Mouse (Mus musculus) hindbrain, embryonic 15.5 days (tissue): ENCODE measurements around the gene Bud23. TPM values are rescaled to one million over a fixed set of nuclear protein-coding genes. Genes with fewer than 3 reads are reported as not detected.
A peak's percentile ranks its signal among the peaks of the same experiment; 100 is the strongest.

ENCODE experiments used
- ATAC-seq: fragments of 200-750 bp; cut with Nextera tagmentation; 2 replicates; pipeline ENCODE4 v1.8.0; 2017; ENCODE audit warnings: low read depth, moderate number of reproducible peaks, moderate TSS enrichment; ENCODE audit not compliant: low FRiP score
- H3K27ac ChIP-seq: fragments of 300-500 bp; sonication (generic); replicated peaks from 2 replicates; pipeline ENCODE4 v1.5.1; 2015; ENCODE audit warnings: mild to moderate bottlenecking, inconsistent platforms
- H3K27me3 ChIP-seq: fragments of 300-500 bp; sonication (generic); 2 replicates; pipeline ENCODE4 v1.6.1; 2015; ENCODE audit warnings: control low read depth, inconsistent platforms
- H3K36me3 ChIP-seq: fragments of 300-500 bp; sonication (generic); 2 replicates; pipeline ENCODE4 v1.6.1; 2015; ENCODE audit warnings: control low read depth, inconsistent platforms
- H3K4me1 ChIP-seq: fragments of 300-500 bp; sonication (generic); replicated peaks from 2 replicates; pipeline ENCODE4 v1.6.1; 2015; ENCODE audit warnings: control low read depth, inconsistent platforms
- H3K4me2 ChIP-seq: fragments of 300-500 bp; sonication (generic); 2 replicates; pipeline ENCODE4 v1.6.1; 2015; ENCODE audit warnings: moderate library complexity, mild to moderate bottlenecking, inconsistent platforms
- H3K4me3 ChIP-seq: fragments of 300-500 bp; sonication (generic); 2 replicates; pipeline ENCODE4 v1.5.1; 2015; ENCODE audit warnings: mild to moderate bottlenecking, inconsistent platforms
- H3K9ac ChIP-seq: fragments of 300-500 bp; sonication (generic); 2 replicates; pipeline ENCODE4 v1.6.1; 2015; ENCODE audit warnings: inconsistent platforms
- H3K9me3 ChIP-seq: fragments of 300-500 bp; sonication (generic); 2 replicates; pipeline ENCODE4 v1.6.1; 2016; ENCODE audit warnings: control low read depth, inconsistent platforms
- WGBS: fragments of 180-500 bp; shearing (Covaris S2); methylation state at CpG from one replicate; pipeline ENCODE4 v1.1.7; 2015; 5-methylcytosine and 5-hydroxymethylcytosine counted together
- polyA plus RNA-seq: library from polyadenylated mRNA; unstranded; fragments of >200 nt; fragmentation: Nextera tagmentation; extraction: Ambion mirVana; gene quantifications from 2 replicates; pipeline ENCODE4 v1.2.1, GENCODE M21; 2015

The Bud23 gene
- polyA plus RNA-seq, 1 experiment from 2014 or later = 76.3 TPM

DNA sequence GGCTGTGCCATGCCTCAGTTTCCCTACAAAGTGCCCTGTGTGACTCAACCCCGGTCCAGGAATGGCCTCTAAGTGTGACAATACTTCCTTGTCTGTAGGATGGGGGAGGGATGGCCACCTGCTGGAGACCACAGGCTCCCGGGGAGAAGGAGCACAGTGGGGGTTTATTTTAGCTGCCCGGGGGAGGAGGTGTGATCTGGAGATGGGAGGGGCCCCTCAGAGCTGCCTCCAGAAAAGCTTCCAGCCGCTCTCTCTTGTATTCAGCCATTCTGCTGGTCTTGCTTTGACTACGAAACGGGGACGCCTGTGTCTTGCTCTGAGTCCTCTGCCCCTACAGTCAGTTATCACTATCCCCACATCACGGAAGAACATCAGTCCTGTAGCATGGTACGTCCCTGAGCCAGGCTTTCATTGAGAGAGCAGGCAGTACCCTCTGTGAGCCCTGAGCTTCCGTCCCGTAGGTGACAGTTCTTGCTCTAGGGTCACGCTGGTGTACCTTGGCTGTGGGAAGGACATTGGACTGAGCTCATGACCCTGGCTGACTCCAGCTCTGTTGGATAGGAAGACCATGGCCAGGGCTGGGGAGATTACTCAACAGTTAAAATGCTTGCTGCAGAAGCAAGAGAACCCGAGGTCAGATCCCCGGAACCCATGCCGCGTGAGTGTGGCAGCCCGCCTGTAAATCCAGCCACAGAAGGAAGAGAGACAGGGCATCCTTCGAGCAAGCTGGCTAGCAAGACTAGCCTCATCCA lies 29.0 kb downstream of the Bud23 start:
- no peak overlapping the region for H3K9ac ChIP-seq
- H3K4me2 ChIP-seq = no peak overlapping the region
- H3K4me1 ChIP-seq = no peaks in the 10 kb centered on the region
- WGBS = 66% methylated on average over 18 of the region's 18 CpGs
- H3K9me3 ChIP-seq = no peaks in the 10 kb centered on the region
- H3K36me3 ChIP-seq = peaks cover 3% of the 10 kb centered on the region; the same call in 1 of the 2 replicates
- no peaks in the 10 kb centered on the region for H3K27me3 ChIP-seq
- ATAC-seq = no peak
- no peak overlapping the region for H3K27ac ChIP-seq
- no peak overlapping the region for H3K4me3 ChIP-seq

DNA sequence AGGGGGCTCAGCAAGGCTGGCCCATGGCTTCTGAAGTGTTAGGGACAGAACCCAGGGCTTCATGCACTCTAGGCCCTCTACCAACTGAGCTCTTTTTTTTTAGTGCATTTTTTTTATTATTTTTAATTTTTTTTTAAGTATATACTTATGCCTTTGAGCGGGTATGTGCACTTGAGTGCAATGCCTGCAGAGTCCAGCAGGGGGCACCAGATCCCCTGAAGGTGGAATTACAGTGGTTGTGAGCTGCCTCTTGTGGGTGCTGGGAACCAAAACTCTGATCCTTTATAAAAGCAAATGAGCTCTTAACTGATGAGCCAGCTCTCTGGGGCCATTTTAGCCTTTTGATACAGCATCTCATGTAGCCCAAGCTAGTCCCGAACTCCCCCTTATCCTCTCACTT lies 30.2 kb downstream of the Bud23 start:
- H3K9ac ChIP-seq = no peak overlapping the region
- ATAC-seq = no peak

DNA sequence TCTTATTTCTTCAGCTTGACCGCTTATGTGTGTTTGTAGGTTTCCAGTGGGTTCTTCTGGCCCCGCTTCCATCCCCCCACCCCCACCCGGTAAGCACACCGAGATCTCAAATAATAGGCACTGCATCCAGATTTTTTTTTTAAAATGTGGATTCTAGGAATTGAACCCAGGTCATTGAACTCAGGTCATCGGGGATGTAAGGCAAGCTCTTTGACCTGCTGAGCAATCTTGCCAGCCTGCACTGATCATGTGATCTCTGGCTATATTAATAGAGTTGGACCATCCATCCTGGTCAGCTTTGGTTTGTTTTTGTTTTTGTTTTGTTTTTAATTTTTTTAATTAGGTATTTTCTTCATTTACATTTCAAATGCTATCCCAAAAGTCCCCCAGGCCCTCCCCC lies 32.2 kb downstream of the Bud23 start:
- Histone ChIP-seq H3K27ac (no peak overlapping the region), H3K4me2 (no peak overlapping the region), H3K4me3 (no peak overlapping the region), H3K9me3 (no peaks in the 10 kb centered on the region), H3K36me3 (no peaks in the 10 kb centered on the region), H3K27me3 (no peaks in the 10 kb centered on the region), H3K4me1 (peaks cover 13% of the 10 kb centered on the region), H3K9ac (no peak overlapping the region)
- no peak for ATAC-seq
- WGBS = 93% methylated on average over 5 of the region's 5 CpGs

More for the DNA sequence above, 30.2 kb downstream of the Bud23 start:
- no peak overlapping the region for H3K4me3 ChIP-seq
- 98% methylated on average over 2 of the region's 2 CpGs for WGBS
- H3K27me3 ChIP-seq = no peaks in the 10 kb centered on the region
- H3K36me3 ChIP-seq = no peaks in the 10 kb centered on the region; the same call in 1 of the 2 replicates
- H3K27ac ChIP-seq = no peak overlapping the region
- H3K9me3 ChIP-seq = no peaks in the 10 kb centered on the region
- peaks cover under 1% of the 10 kb centered on the region; the same call in 1 of the 2 replicates for H3K4me1 ChIP-seq
- H3K4me2 ChIP-seq = no peak overlapping the region

DNA sequence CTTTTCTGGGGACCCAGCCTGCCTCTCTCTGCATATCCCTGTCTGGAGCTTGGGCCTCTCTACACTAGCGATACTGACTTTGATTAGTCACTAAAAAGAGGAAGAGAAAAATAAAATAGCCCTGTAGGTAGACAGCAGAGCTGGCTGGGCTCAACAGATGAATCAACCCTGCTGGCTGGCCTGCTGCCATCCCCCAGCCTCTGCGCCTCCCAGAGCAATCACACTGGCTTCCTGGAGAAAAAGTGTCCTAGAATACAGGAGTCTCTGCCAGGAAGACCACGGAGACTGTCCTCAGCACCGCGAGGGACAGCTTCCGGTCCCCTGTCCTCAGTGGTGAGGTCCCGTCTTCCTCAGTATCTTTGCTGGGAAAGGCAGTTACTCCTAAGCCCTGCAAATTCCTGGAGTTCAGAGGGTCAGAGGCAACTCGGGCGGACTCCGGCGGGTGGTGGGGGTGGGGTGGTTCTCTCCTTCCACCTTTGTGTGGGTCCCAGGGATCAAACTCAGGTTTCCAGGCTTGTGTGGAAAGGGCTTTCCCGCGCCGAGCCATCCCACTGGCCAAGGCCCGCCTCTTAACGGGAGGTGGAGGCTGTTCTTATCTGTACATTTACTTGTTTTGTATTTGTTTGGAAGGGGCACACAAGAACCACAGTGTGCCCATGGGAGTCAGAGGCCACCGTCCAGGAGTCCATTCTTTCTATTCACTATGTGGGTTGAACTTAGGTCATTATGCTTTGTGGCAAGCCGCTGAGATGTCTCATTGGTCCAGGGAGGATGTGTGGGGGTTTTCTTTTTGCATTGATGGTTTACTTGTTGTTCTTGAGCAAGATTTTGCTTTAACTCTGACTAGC lies 35.5 kb downstream of the Bud23 start:
- Histone ChIP-seq H3K4me2 (peak overlapping the region; percentile 22), H3K4me3 (no peak overlapping the region), H3K27ac (no peak overlapping the region; the same call in 1 of the 2 replicates), H3K4me1 (peaks cover 31% of the 10 kb centered on the region), H3K9ac (no peak overlapping the region), H3K27me3 (no peaks in the 10 kb centered on the region), H3K9me3 (no peaks in the 10 kb centered on the region), H3K36me3 (no peaks in the 10 kb centered on the region)
- WGBS = 48% methylated on average over 18 of the region's 18 CpGs
- no peak for ATAC-seq

DNA sequence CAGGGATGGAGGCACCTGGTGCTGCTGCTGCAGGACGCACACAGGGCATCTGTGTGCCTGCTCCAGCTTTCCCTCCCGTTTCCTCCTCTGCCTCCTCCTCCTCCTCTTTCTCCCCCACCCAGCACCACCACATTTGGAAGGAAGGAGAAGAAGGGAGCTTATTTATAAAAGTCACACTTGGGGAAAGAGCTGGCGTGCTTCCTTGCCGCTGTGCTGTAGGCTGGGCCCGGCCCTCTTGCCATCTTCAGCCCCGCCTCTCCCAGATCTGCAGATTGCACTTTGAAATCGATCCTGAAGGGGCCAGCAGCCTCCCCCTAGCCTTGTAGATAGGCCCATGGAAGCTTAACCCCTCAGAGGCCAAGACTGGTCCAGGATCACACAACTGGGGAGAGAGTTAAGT lies 38.9 kb downstream of the Bud23 start:
- WGBS = 22% methylated on average over 7 of the region's 7 CpGs
- peak overlapping the region; percentile 98; the same call in 1 of the 2 replicates for H3K4me2 ChIP-seq
- ATAC-seq = no peak
- no peak overlapping the region for H3K4me3 ChIP-seq
- H3K9me3 ChIP-seq = no peaks in the 10 kb centered on the region
- H3K4me1 ChIP-seq = peaks cover 54% of the 10 kb centered on the region
- H3K36me3 ChIP-seq = no peaks in the 10 kb centered on the region
- H3K27ac ChIP-seq = no peak overlapping the region
- no peaks in the 10 kb centered on the region for H3K27me3 ChIP-seq
- no peak overlapping the region for H3K9ac ChIP-seq

DNA sequence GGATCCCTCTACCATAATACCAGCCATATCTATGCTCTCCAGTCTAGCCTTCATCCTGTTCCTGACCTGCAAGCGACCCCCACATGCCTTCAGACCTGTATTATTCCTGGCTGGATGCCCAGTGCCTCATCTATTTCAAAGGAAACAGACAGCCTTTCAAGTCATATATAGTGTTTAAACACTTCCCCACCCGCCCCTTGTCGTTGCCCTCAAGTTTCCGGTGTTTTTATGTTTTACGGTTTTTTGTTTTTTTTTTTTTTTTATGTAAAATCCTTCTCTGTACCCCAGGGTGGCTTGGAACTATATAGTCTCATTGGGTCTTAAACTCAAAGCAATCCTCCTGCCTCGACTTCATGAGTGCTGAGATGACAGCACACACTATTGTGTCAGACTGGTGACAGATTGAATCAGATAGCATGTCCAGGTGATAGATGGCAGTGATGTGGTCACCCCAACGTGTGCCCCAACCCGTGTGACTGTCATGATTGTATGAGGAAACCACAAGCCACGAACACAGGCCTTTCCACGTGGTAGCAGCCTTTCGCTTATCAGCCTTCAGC lies 40.0 kb downstream of the Bud23 start:
- H3K27ac ChIP-seq = no peak overlapping the region
- 74% methylated on average over 11 of the region's 11 CpGs for WGBS
- H3K4me3 ChIP-seq = peak overlapping the region; percentile 83
- no peaks in the 10 kb centered on the region for H3K27me3 ChIP-seq
- no peaks in the 10 kb centered on the region for H3K9me3 ChIP-seq
- H3K36me3 ChIP-seq = no peaks in the 10 kb centered on the region
- H3K4me1 ChIP-seq = peaks cover 54% of the 10 kb centered on the region
- peak overlapping the region; percentile 98 for H3K4me2 ChIP-seq
- no peak for ATAC-seq
- H3K9ac ChIP-seq = peak overlapping the region; percentile 83; the same call in 1 of the 2 replicates

DNA sequence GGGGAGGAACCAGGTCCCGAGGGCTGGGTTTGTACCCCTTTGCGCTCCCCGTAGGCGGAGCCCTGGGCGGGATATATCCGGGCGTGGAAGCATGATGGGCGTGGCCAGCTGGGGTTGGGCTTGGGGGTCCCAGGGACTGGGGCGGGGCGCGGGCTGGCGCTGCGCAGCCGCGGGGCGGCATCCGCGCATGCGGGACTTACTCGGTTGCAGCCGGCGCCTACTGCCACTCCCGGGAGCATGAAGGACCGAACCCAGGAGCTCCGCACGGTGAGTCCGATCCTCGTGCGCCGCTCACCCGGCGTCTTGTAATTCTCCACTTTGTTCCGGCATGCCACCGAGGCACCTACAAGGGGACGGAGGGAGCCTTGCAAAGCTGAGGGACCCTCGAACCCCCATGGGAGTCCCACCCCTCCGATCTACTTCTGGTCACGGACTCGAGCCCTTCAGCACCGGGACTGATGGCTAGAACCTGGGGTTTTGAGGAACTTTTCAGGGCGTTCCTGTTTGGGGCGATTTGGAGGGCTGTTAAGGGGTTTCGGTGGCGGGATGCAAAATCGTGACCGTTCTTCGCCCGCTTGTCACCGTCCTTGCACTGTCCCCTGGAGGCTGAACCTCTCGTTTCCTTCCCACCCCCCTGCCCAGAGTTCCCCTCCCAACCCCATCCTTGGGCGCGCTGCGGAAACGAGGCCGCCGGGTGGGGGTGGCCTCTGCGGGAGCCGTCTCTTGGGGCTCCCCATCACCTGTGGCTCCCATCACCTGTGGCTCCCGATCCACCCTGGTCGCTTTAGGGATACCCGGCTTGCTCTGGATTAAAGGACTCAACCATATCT lies 41.2 kb downstream of the Bud23 start, which contains the start of gene Stx1a:
Stx1a (plus strand) TSS at position 139 of the 830 bp plus-strand sequence.
- Histone ChIP-seq H3K27ac (peak within 1 kb of the TSS; percentile 45), H3K4me2 (peak within 1 kb of the TSS; percentile 98), H3K27me3 (no peaks in the 10 kb centered on the region), H3K36me3 (no peaks in the 10 kb centered on the region), H3K9me3 (no peaks in the 10 kb centered on the region), H3K4me1 (peaks cover 44% of the 10 kb centered on the region), H3K9ac (peak within 1 kb of the TSS; percentile 83), H3K4me3 (peak within 1 kb of the TSS; percentile 83)
- ATAC-seq = peak; percentile 91
- WGBS = under 1% methylated on average over 61 of the region's 61 CpGs

DNA sequence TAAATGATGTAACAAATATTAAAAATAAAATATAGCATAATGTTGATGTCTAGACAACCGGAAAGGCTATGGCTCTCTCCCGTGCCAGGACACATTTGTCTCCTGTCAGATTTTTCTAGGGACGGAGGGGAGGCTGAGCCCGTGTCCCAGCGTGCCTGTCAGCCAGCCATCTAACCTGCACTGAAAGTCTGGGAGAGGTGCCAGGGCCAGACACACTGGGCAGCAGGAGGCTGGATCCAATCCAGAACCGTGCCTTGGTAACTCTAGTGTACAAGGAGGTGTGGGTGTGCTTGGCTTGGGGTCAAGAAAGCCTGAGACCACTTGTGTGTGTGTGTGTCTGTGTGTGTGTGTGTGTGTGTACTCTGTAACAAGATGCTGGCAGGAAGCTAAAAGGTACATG lies 42.9 kb downstream of the Bud23 start:
- Histone ChIP-seq H3K9ac (no peak overlapping the region), H3K4me2 (no peak overlapping the region), H3K4me1 (peaks cover 41% of the 10 kb centered on the region), H3K9me3 (no peaks in the 10 kb centered on the region), H3K27ac (peak overlapping the region; percentile 39; the same call in 1 of the 2 replicates), H3K27me3 (no peaks in the 10 kb centered on the region), H3K36me3 (no peaks in the 10 kb centered on the region), H3K4me3 (no peak overlapping the region)
- peak; percentile 75 for ATAC-seq
- 50% methylated on average over 6 of the region's 6 CpGs for WGBS

DNA sequence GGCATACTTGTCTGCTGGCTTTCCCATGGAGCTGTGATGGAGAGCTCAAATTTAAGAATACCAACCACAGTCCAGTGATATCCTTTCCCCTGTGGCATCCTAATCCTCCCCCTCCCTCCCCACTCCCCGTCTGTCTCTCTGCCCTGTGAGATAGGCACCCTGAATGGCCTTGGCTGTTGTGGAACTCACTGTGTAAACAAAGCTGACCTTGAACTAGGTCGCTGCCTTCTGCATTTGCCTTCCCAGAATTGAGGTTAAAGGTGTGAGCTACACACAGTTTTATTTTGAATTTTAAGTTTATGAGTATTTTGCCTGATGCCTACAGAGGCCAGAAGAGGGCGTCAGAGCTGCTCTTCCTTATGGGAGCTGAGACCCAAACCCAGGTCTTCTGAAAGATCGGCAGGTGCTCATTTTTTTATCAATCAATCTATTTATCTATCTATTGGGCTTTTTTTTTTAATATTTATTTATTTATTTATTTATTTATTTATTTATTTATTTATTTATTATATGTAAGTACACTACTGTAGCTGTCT lies 48.5 kb downstream of the Bud23 start:
- no peak overlapping the region for H3K4me2 ChIP-seq
- no peak overlapping the region for H3K4me3 ChIP-seq
- no peak overlapping the region for H3K27ac ChIP-seq
- no peaks in the 10 kb centered on the region for H3K9me3 ChIP-seq
- no peaks in the 10 kb centered on the region for H3K36me3 ChIP-seq
- WGBS = 54% methylated on average over 4 of the region's 4 CpGs
- no peaks in the 10 kb centered on the region for H3K27me3 ChIP-seq
- H3K4me1 ChIP-seq = peaks cover 19% of the 10 kb centered on the region
- H3K9ac ChIP-seq = no peak overlapping the region
- ATAC-seq = no peak

DNA sequence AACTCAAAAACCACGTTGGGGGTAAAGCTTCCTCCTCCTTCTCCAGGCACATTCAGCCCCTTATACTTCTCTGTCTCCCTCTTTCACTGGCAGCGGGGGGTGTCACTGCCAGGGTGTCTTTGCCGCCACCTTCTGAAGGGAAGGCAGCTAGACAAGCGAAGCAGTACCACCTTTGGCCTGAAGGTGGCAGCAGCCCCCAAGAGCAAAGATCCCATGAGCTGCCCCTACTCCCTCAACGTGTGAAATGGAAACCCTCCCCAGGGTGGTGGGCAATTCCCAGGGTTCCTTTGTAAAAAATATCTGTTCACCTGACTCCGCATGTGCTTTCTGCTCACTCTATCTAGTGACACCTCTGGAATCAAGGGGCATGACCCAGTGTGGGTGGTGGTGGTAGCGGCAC lies 49.3 kb downstream of the Bud23 start:
- 16% methylated on average over 7 of the region's 7 CpGs for WGBS
- ATAC-seq = no peak

More for the DNA sequence above, 49.3 kb downstream of the Bud23 start:
- H3K4me3 ChIP-seq = no peak overlapping the region
- H3K36me3 ChIP-seq = no peaks in the 10 kb centered on the region
- H3K27me3 ChIP-seq = no peaks in the 10 kb centered on the region
- H3K27ac ChIP-seq = no peak overlapping the region
- H3K9ac ChIP-seq = no peak overlapping the region
- H3K4me2 ChIP-seq = no peak overlapping the region
- peaks cover 24% of the 10 kb centered on the region for H3K4me1 ChIP-seq
- H3K9me3 ChIP-seq = no peaks in the 10 kb centered on the region
